Mouse (Mus musculus) limb, embryonic 14.5 days (tissue): ENCODE measurements at regions not wholly inside any gene's neighbourhood (a gene's known extent, or its start where the extent isn't known, plus 50 kb on each side); places are given as distances from the start of the nearest gene placed in this dataset.

Experiments
- ATAC-seq: fragments of 200-750 bp; cut with Nextera tagmentation; 2 replicates; pipeline ENCODE4 v1.8.0; 2017; ENCODE audit warnings: low read depth, moderate number of reproducible peaks, moderate TSS enrichment; ENCODE audit not compliant: low FRiP score
- DNase-seq: peaks from one replicate; pipeline ENCODE4 v3.0.0-alpha.2; 2015; ENCODE audit warnings: low spot score
- H3K27ac ChIP-seq: fragments of 300-500 bp; sonication (generic); replicated peaks from 2 replicates; pipeline ENCODE4 v1.5.1; 2014; ENCODE audit warnings: low read depth, mild to moderate bottlenecking, low read length, moderate library complexity, mixed read lengths
- H3K27me3 ChIP-seq: fragments of 300-500 bp; sonication (generic); 2 replicates; pipeline ENCODE4 v1.6.1; 2014; ENCODE audit warnings: low read length, mixed read lengths; ENCODE audit not compliant: control insufficient read depth, insufficient read depth
- H3K36me3 ChIP-seq: fragments of 300-500 bp; sonication (generic); 2 replicates; pipeline ENCODE4 v1.6.1; 2014; ENCODE audit warnings: mild to moderate bottlenecking, low read length, moderate library complexity, mixed read lengths; ENCODE audit not compliant: control insufficient read depth, insufficient read depth
- H3K4me1 ChIP-seq: fragments of 300-500 bp; sonication (generic); 2 replicates; pipeline ENCODE4 v1.6.1; 2014; ENCODE audit warnings: antibody characterized with exemption, low read length, mixed read lengths; ENCODE audit not compliant: control insufficient read depth, insufficient read depth
- H3K4me2 ChIP-seq: fragments of 300-500 bp; sonication (generic); replicated peaks from 2 replicates; pipeline ENCODE4 v1.6.1; 2014; ENCODE audit warnings: low read depth, mild to moderate bottlenecking, low read length, moderate library complexity; ENCODE audit not compliant: severe bottlenecking
- H3K4me3 ChIP-seq: fragments of 300-500 bp; sonication (generic); replicated peaks from 2 replicates; pipeline ENCODE4 v1.5.1; 2014; ENCODE audit warnings: low read length
- H3K9ac ChIP-seq: fragments of 300-500 bp; sonication (generic); 2 replicates; pipeline ENCODE4 v1.6.1; 2014; ENCODE audit warnings: mild to moderate bottlenecking, low read depth, low read length, moderate library complexity; ENCODE audit not compliant: severe bottlenecking
- H3K9me3 ChIP-seq: fragments of 300-500 bp; sonication (generic); 2 replicates; pipeline ENCODE4 v1.6.1; 2016; ENCODE audit warnings: low read length; ENCODE audit not compliant: control insufficient read depth
- POLR2A ChIP-seq: fragments of 200-500 bp; IDR thresholded peaks from 2 replicates; pipeline ENCODE4 v1.8.0; 2012; ENCODE audit warnings: inconsistent platforms, mild to moderate bottlenecking, moderate library complexity, borderline replicate concordance; ENCODE audit not compliant: insufficient read depth, insufficient read length; ENCODE audit errors: extremely low read depth
- WGBS: fragments of 180-500 bp; shearing (Covaris S2); extraction: QIAGEN DNeasy Blood & Tissue Kit; methylation state at CpG from one replicate; pipeline ENCODE4 v1.1.7; 2014; 5-methylcytosine and 5-hydroxymethylcytosine counted together

DNA sequence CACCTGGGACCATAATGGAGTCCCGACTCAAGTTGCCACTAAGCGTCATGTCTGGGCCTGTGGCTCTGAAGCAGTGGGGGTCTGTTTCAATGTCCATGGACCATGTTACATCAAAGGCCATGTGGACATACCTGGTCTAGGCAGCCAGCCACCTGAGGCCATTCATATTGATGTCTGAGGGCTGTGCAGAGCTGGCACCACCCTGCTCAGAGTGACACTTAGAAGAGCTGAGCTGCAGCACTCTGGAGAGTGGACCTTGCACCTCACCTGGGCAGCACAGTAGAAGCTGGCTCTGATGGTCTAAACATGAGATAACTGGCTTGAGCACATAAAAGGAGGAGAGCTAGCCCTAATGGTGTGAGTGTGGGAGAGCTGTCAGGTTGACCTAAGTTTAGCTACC lies 338.1 kb downstream of the Rps15a start:
- 88% methylated on average over 2 of the region's 2 CpGs for WGBS
- no peaks in the 10 kb centered on the region for H3K4me1 ChIP-seq
- no peak overlapping the region for H3K9ac ChIP-seq
- H3K27me3 ChIP-seq = no peaks in the 10 kb centered on the region
- no peak overlapping the region for H3K4me2 ChIP-seq
- no peak for ATAC-seq
- no peak for DNase-seq
- no peaks in the 10 kb centered on the region for H3K9me3 ChIP-seq
- no peaks in the 10 kb centered on the region for H3K36me3 ChIP-seq
- H3K4me3 ChIP-seq = no peak overlapping the region
- H3K27ac ChIP-seq = no peak overlapping the region
- TF ChIP-seq POLR2A = no peak

DNA sequence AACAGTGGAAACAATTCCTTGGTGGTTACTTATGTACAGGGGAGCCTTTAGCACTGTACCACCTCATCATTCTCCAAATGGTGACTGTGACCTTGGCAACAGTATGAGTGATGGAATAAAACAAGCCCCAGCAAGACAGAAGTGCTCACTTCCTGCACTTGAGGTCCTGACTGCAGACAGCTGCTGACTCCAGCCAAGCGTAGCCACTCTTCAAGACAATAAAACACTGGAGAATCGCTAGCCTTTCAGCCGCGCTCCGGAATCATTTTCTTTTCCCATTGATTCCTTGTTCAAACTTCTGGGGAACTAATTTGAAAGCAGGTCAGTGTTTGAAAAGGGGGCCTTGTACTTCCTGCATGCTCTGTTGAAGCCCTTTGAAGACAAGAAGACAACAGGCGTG lies 344.2 kb downstream of the Rps15a start:
- H3K4me3 ChIP-seq = no peak overlapping the region
- no peaks in the 10 kb centered on the region for H3K4me1 ChIP-seq
- WGBS = 79% methylated on average over 6 of the region's 6 CpGs
- H3K9me3 ChIP-seq = no peaks in the 10 kb centered on the region
- no peak for TF ChIP-seq POLR2A
- H3K27ac ChIP-seq = no peak overlapping the region
- H3K9ac ChIP-seq = no peak overlapping the region
- DNase-seq = no peak
- no peak for ATAC-seq
- H3K4me2 ChIP-seq = no peak overlapping the region
- H3K27me3 ChIP-seq = no peaks in the 10 kb centered on the region
- no peaks in the 10 kb centered on the region for H3K36me3 ChIP-seq

DNA sequence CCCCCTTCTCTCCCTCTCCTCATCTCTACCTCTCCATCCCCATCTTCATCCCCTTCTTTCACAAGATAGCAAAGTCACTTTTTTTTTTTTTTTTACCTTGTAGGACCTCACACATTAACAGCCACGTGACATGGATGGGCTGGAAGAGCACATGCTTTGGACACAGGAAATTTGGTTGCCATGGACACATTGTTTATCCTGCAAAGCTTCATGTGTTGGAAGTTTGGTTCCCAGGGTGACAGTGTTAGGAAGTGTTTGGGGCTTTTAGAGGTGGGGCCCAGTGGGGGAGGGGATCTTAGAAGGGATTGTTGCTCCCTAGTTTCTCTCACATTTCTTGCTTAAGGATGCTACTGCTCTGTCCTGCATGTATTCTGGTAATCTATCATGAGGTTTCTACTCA lies 356.5 kb downstream of the Rps15a start:
- Histone ChIP-seq H3K27me3 (no peaks in the 10 kb centered on the region), H3K27ac (no peak overlapping the region), H3K36me3 (no peaks in the 10 kb centered on the region), H3K4me3 (no peak overlapping the region), H3K4me1 (no peaks in the 10 kb centered on the region), H3K9me3 (no peaks in the 10 kb centered on the region), H3K9ac (no peak overlapping the region), H3K4me2 (no peak overlapping the region)
- DNase-seq = peak; percentile 13
- ATAC-seq = no peak
- 58% methylated on average over 1 of the region's 1 CpGs for WGBS
- no peak for TF ChIP-seq POLR2A

DNA sequence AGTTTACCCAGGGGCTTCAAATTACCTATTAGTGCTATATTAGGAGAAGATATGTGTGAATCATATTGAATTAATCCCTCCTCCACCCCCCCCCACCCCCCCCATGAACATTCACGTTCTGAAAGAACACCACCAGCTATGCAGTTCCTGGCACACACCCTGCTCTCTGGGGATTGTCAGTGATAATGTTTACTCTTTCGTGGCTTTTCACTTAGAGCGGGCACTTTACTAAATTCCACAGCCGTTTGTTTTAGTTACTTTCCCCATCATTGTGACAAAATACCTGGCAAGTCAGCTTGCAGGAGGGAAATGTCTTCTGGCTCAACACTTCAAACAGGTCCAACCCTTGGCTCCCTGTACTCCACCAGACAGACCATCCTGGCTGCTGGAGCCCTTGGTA lies 359.0 kb downstream of the Rps15a start:
- Histone ChIP-seq H3K36me3 (no peaks in the 10 kb centered on the region), H3K27me3 (no peaks in the 10 kb centered on the region), H3K4me3 (no peak overlapping the region), H3K27ac (no peak overlapping the region), H3K9ac (no peak overlapping the region), H3K4me1 (no peaks in the 10 kb centered on the region), H3K9me3 (no peaks in the 10 kb centered on the region), H3K4me2 (no peak overlapping the region)
- TF ChIP-seq POLR2A = no peak
- no peak for ATAC-seq
- 39% methylated on average over 4 of the region's 4 CpGs for WGBS
- DNase-seq = no peak

DNA sequence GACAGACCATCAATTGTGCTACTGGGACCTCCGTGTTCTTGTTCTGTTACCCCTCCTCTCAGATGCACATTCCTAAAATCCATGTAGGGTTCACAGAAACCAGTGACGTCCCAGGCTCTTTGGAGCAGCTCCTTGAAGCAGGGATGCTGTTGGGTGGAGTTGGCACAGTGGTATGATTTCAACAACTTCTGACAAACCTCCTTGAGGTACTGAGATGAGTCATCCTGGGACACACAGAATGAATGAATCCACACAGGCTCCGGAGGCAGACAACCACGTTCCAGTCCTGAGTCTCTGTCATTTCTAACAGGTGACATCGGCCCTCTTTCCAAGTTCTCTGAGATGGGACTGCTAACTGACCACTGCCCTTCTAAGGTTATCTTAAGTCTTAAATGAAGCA lies 360.2 kb downstream of the Rps15a start:
- Histone ChIP-seq H3K4me2 (no peak overlapping the region), H3K4me3 (no peak overlapping the region), H3K27me3 (no peaks in the 10 kb centered on the region), H3K9me3 (no peaks in the 10 kb centered on the region), H3K9ac (no peak overlapping the region), H3K4me1 (no peaks in the 10 kb centered on the region), H3K27ac (no peak overlapping the region), H3K36me3 (no peaks in the 10 kb centered on the region)
- 69% methylated on average over 5 of the region's 5 CpGs for WGBS
- ATAC-seq (no peak), DNase-seq (no peak)
- no peak for TF ChIP-seq POLR2A

DNA sequence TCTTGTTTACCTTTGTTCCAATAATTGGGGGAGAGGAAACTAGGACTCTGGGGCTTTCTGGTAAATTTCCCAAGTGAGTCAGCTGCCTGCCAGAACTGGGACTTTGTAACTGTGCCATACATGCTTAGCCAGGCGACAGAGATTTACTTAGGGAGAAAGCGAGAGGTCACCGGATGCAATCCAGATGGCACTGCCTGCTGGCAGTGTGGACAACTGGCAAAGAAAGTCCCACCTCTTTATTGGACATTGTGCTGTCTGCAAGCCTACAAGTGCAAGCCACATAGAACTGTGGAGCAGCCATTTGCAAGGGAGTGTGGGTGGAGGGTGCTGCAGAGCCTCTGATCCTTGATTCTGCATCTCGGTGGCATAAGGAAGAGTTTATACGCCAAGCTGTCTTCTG lies 362.7 kb downstream of the Rps15a start:
- Histone ChIP-seq H3K4me2 (no peak overlapping the region), H3K27me3 (no peaks in the 10 kb centered on the region), H3K4me1 (no peaks in the 10 kb centered on the region), H3K9me3 (no peaks in the 10 kb centered on the region), H3K36me3 (no peaks in the 10 kb centered on the region), H3K4me3 (no peak overlapping the region), H3K9ac (no peak overlapping the region), H3K27ac (no peak overlapping the region)
- DNase-seq (no peak), ATAC-seq (no peak)
- no peak for TF ChIP-seq POLR2A
- 62% methylated on average over 5 of the region's 5 CpGs for WGBS
